Mouse (Mus musculus) bone marrow macrophage, adult 2 months (primary cell): ENCODE data around the gene Sertad3.

Experiments
- CTCF ChIP-seq: IDR thresholded peaks from 2 replicates; pipeline ENCODE4 v1.5.1; 2012; ENCODE audit warnings: low read depth, mild to moderate bottlenecking, low read length, moderate library complexity
- POLR2A ChIP-seq: IDR thresholded peaks from 2 replicates; pipeline ENCODE4 v1.6.1; 2012; ENCODE audit warnings: mild to moderate bottlenecking, low read depth, low read length, borderline replicate concordance

DNA sequence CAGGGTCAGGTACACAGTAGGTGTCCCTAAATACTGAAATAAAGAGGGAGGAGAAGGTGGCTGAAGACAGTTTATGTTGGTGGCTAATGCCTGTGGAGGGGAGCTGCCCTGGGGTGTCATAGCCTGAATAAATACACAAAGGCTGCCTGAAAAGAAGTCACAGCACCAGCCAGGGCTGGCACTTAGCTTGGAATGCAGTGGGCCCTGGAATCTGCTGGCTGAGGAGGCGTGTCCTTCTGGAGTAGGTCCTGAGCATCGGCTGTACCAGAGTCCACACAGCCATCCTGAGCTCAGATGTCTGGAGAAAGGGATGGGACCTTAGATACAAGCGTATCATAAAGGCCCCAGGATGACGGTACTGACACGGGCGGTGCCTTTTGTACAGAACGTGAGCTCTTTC is 18.3 kb downstream of the Sertad3 start:
- TF ChIP-seq CTCF: no peak
- no peak for TF ChIP-seq POLR2A
